Mouse (Mus musculus) Patski (cell line): ENCODE measurements around the gene Cct5. TPM values are rescaled to one million over a fixed set of nuclear protein-coding genes. Genes with fewer than 3 reads are reported as not detected.

Source experiments
- ATAC-seq: fragments of 100-300 bp; one replicate; pipeline ENCODE4 v1.8.0; 2021
- CTCF ChIA-PET: fragments of 350-600 bp; sonication (Branson Sonifier 250); formaldehyde crosslinking; loops from one replicate; lab custom pipeline; 2022; ENCODE audit warnings: inconsistent platforms; lab: Charles Lee
- POLR2A ChIA-PET: fragments of 350-600 bp; sonication (Branson Sonifier 250); formaldehyde crosslinking; loops from one replicate; lab custom pipeline; 2022; ENCODE audit warnings: antibody characterized with exemption, inconsistent platforms; lab: Charles Lee
- DNase-seq: peaks from one replicate; pipeline ENCODE4 v3.0.0-alpha.2; 2011; ENCODE audit warnings: low read depth, low spot score
- H3K27me3 ChIP-seq: fragments of 371-371 bp; one replicate; pipeline ENCODE4 v1.5.1; 2021
- CTCF ChIP-seq: fragments of 100-300 bp; IDR thresholded peaks from one replicate; pipeline ENCODE4 v1.5.1; 2021
- in situ Hi-C: fragments of 300-500 bp; cut with MboI; formaldehyde crosslinking; loops from 3 replicates; pipeline ENCODE4 v1.11.1; 2018; ENCODE audit warnings: low pct_unique_long_range_greater_than_20kb, mixed read lengths
- polyA plus RNA-seq: library from polyadenylated mRNA; unstranded; gene quantifications from one replicate; pipeline ENCODE4 v1.2.3, GENCODE M21; 2021

Gene Cct5
- polyA plus RNA-seq, 1 experiment from 2014 or later: 407 TPM

- POLR2A ChIA-PET: no interaction called here
- CTCF ChIA-PET: interaction anchor here (1.1 to 1.6 kb wide), 2 partner anchors 10 to 18 kb away, joined by 3 to 5 read pairs; partner anchors contain the start of gene Cmbl
- in situ Hi-C loops: no loop called here
- TF ChIP-seq CTCF: no peak
- peaks cover 13% of the 10 kb centered on the region for H3K27me3 ChIP-seq
- DNase-seq (no peak), ATAC-seq (no peak)
These were observed 54.2 kb downstream of the Cct5 start for GRCm38 (mm10) chr15:31547421-31547820.

GRCm38 (mm10) chr15:31546291-31546690 lies 55.3 kb downstream of the Cct5 start:
- ATAC-seq (no peak), DNase-seq (no peak)
- no peak for TF ChIP-seq CTCF
- in situ Hi-C loops: no loop called here
- CTCF ChIA-PET: interaction anchor here (1.1 to 1.6 kb wide), 2 partner anchors 11 to 19 kb away, joined by 3 to 5 read pairs; partner anchors contain the start of gene Cmbl
- H3K27me3 ChIP-seq: peaks cover 13% of the 10 kb centered on the region
- POLR2A ChIA-PET: no interaction called here

- ATAC-seq: no peak
- no peak for TF ChIP-seq CTCF
- in situ Hi-C loops: no loop called here
These were observed 56.5 kb downstream of the Cct5 start for GRCm38 (mm10) chr15:31545058-31545457.

GRCm38 (mm10) chr15:31543246-31543645 lies 58.4 kb downstream of the Cct5 start:
- H3K27me3 ChIP-seq: no peaks in the 10 kb centered on the region
- POLR2A ChIA-PET: no interaction called here
- in situ Hi-C loops: no loop called here
- ATAC-seq: no peak
- DNase-seq: no peak
- no peak for TF ChIP-seq CTCF
- CTCF ChIA-PET: interaction anchor here (1.5 kb wide), 1 partner anchor 15 kb away, joined by 4 read pairs; no protein-coding TSS in a partner anchor

More at GRCm38 (mm10) chr15:31545058-31545457, 56.5 kb downstream of the Cct5 start:
- ChIA-PET CTCF (interaction anchor here (1.0 to 1.3 kb wide), 4 partner anchors 17 to 37 kb away, joined by 3 to 5 read pairs (median 4); partner anchors contain the start of gene Cmbl), POLR2A (no interaction called here)
- H3K27me3 ChIP-seq: peaks cover 6% of the 10 kb centered on the region
- no peak for DNase-seq

GRCm38 (mm10) chr15:31542013-31542958 lies 59.3 kb downstream of the Cct5 start:
- no peak for TF ChIP-seq CTCF
- ATAC-seq (peak; percentile 64), DNase-seq (no peak)
- in situ Hi-C loops: no loop called here
- CTCF ChIA-PET: no interaction called here
- POLR2A ChIA-PET: no interaction called here
- H3K27me3 ChIP-seq: no peaks in the 10 kb centered on the region

Other genes with a start within 250 kb of the Cct5 start
- gene Ankrd33b, start 234.1 kb downstream of the Cct5 start, polyA plus RNA-seq: 9.3 TPM
- 7.6 TPM for gene Ropn1l, start 148.1 kb downstream of the Cct5 start, polyA plus RNA-seq
- gene March6, start 70.8 kb downstream of the Cct5 start, polyA plus RNA-seq: 61.0 TPM
- gene Cmbl, start 36.4 kb downstream of the Cct5 start, polyA plus RNA-seq: 0.51 TPM
- 13.3 TPM for gene Fam173b, start within 50 bp of the Cct5 start, polyA plus RNA-seq